Mouse (Mus musculus) ES-Bruce4 (cell line): Measurements from ENCODE around the gene Coro2a. TPM values are rescaled to one million over a fixed set of nuclear protein-coding genes. Genes with fewer than 3 reads are reported as not detected.

ENCODE experiments used
- H3K27ac ChIP-seq: 2 replicates; pipeline ENCODE4 v1.5.1; 2012; ENCODE audit warnings: low read length, inconsistent platforms; ENCODE audit not compliant: insufficient read depth
- H3K27me3 ChIP-seq: 2 replicates; pipeline ENCODE4 v1.6.1; 2012; ENCODE audit warnings: mild to moderate bottlenecking, low read length, inconsistent platforms; ENCODE audit not compliant: control insufficient read depth, poor library complexity, insufficient read depth, severe bottlenecking
- H3K36me3 ChIP-seq: 2 replicates; pipeline ENCODE4 v1.6.1; 2012; ENCODE audit warnings: inconsistent platforms, mild to moderate bottlenecking, low read length, moderate library complexity; ENCODE audit not compliant: control insufficient read depth, poor library complexity, insufficient read depth, severe bottlenecking
- H3K4me1 ChIP-seq: one replicate; pipeline ENCODE4 v1.8.1; 2011; ENCODE audit warnings: low read length; ENCODE audit not compliant: control insufficient read depth, insufficient read depth
- H3K4me3 ChIP-seq: 2 replicates; pipeline ENCODE4 v1.5.1; 2011; ENCODE audit warnings: low read depth, mild to moderate bottlenecking, low read length
- H3K9ac ChIP-seq: 2 replicates; pipeline ENCODE4 v1.6.1; 2012; ENCODE audit warnings: low read depth, mild to moderate bottlenecking, inconsistent platforms; ENCODE audit not compliant: poor library complexity, severe bottlenecking
- H3K9me3 ChIP-seq: replicated peaks from 2 replicates; pipeline ENCODE4 v1.6.1; 2012; ENCODE audit warnings: mild to moderate bottlenecking, low read length, inconsistent platforms; ENCODE audit not compliant: control insufficient read depth, poor library complexity, insufficient read depth, severe bottlenecking
- CTCF ChIP-seq: IDR thresholded peaks from one replicate; pipeline ENCODE4 v1.8.1; 2011; ENCODE audit warnings: low read depth, low read length
- EP300 ChIP-seq: IDR thresholded peaks from 2 replicates; pipeline ENCODE4 v1.6.1; 2011; ENCODE audit warnings: low read depth, low read length; ENCODE audit not compliant: insufficient read depth
- POLR2A ChIP-seq: IDR thresholded peaks from one replicate; pipeline ENCODE4 v1.8.1; 2011; ENCODE audit warnings: low read length; ENCODE audit not compliant: insufficient read depth
- polyA plus RNA-seq: library from polyadenylated mRNA; stranded (reverse); fragments of >200 nt; gene quantifications from 2 replicates; pipeline ENCODE4 v1.2.4, GENCODE M21; 2011; ENCODE audit warnings: low read depth; ENCODE audit not compliant: missing spikeins, insufficient read depth, insufficient read length

Coro2a gene
- polyA plus RNA-seq, 1 experiment = 13.1 TPM

DNA sequence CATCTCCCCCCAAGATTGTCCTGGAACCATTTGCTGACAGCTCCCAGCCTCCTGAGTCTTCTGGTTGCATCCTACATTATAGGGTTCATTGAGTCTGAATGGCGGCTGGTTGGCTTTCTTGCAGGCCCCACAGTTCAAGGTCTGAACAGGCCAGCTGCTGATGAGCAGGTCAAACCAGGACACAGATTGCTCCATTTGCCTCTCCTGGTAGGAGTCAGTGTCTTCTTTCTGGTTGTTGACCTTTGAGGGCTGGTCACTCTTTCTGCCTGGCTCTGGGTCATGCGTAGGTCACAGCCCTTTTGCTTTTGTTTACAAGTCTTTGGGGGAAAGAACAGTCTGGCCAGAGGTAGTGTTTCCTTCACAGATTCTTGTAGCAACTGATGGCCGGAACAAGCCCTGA is 103.5 kb downstream of the Coro2a start:
- H3K9me3 ChIP-seq = no peaks in the 10 kb centered on the region
- H3K4me1 ChIP-seq = no peaks in the 10 kb centered on the region
- peaks cover 24% of the 10 kb centered on the region for H3K36me3 ChIP-seq
- H3K27me3 ChIP-seq = no peaks in the 10 kb centered on the region
- no peak overlapping the region for H3K4me3 ChIP-seq
- no peak overlapping the region for H3K9ac ChIP-seq
- no peak overlapping the region for H3K27ac ChIP-seq
- no peak for TF ChIP-seq CTCF
- no peak for TF ChIP-seq EP300
- TF ChIP-seq POLR2A = no peak

DNA sequence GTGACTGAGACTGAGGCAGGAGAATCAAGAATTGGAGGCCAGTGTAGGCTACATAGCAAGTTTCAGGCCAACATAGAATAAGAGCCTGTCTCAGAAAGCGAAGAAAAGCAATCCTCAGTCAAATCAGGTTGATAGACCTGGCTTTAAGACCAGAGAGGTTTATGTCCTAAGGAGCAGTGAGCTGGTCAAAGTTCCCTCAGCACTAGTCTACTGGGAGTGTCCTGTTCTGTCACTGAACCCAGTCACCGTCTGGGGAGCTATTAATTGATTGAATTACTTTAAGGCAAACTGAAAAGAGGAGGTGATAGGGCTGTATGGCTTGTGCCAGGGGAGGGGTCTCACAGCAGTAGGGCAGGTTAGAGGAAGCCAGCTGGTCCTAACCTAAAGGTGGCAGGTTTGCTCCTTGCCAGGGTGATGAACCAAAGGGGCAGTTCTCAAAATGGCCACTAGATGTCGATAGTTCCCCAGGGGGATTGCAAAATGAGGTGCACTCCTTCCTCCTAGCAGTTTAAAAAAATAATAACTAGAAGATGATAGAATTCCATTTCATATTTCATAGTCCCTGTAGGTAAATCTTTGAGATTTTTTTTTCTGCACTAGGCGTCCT is 104.6 kb downstream of the Coro2a start:
- H3K4me3 ChIP-seq = no peak overlapping the region
- TF ChIP-seq EP300 (no peak), POLR2A (no peak), CTCF (peak; percentile 75)
- H3K9me3 ChIP-seq = no peaks in the 10 kb centered on the region
- no peaks in the 10 kb centered on the region for H3K27me3 ChIP-seq
- H3K4me1 ChIP-seq = no peaks in the 10 kb centered on the region
- no peak overlapping the region for H3K9ac ChIP-seq
- no peak overlapping the region for H3K27ac ChIP-seq
- H3K36me3 ChIP-seq = peaks cover 30% of the 10 kb centered on the region

DNA sequence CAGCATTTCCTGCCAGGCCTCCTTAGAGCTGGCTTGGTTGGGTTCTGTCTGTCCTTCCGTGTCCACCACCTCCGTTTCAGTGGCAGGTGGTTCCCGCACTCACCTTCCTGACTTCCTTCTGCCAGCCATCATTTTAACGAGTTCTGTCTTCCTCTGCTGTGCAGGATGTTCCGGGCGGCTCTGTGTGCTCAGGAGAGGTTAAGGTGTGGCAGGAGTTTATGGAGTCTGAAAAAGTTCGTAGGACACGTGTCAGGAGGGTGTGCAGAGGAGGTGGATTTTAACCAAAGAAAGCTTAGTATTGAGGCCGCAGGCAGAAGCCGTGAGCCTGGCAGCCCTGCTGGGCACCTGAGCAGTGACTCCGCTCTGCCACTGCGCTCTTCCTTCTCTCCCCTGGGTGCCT is 106.5 kb downstream of the Coro2a start:
- Histone ChIP-seq H3K4me3 (no peak overlapping the region), H3K9ac (no peak overlapping the region), H3K36me3 (peaks cover 27% of the 10 kb centered on the region), H3K27me3 (no peaks in the 10 kb centered on the region), H3K4me1 (no peaks in the 10 kb centered on the region), H3K9me3 (no peaks in the 10 kb centered on the region), H3K27ac (no peak overlapping the region)
- no peak for TF ChIP-seq EP300
- no peak for TF ChIP-seq POLR2A
- no peak for TF ChIP-seq CTCF

DNA sequence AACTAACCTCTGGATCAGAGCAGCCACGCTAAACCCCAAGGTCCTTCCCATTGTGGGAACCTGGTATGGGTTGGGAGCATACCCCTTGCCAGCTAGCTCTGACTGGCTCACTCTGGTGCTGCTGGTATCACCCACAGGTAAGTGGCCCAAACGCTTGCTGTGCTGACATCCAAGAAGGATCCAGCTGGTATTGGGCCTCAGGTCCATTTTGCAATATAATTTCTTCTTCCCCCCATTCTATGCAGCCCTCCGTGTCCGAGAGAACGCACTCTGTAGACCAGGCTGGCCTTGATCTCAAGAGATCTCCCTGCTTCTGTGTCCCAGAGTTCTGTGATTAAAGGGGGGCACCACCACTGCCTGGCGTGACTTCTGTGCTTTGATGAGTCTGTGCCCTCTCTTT is 108.9 kb downstream of the Coro2a start:
- Histone ChIP-seq H3K36me3 (peaks cover 19% of the 10 kb centered on the region), H3K27me3 (no peaks in the 10 kb centered on the region)

DNA sequence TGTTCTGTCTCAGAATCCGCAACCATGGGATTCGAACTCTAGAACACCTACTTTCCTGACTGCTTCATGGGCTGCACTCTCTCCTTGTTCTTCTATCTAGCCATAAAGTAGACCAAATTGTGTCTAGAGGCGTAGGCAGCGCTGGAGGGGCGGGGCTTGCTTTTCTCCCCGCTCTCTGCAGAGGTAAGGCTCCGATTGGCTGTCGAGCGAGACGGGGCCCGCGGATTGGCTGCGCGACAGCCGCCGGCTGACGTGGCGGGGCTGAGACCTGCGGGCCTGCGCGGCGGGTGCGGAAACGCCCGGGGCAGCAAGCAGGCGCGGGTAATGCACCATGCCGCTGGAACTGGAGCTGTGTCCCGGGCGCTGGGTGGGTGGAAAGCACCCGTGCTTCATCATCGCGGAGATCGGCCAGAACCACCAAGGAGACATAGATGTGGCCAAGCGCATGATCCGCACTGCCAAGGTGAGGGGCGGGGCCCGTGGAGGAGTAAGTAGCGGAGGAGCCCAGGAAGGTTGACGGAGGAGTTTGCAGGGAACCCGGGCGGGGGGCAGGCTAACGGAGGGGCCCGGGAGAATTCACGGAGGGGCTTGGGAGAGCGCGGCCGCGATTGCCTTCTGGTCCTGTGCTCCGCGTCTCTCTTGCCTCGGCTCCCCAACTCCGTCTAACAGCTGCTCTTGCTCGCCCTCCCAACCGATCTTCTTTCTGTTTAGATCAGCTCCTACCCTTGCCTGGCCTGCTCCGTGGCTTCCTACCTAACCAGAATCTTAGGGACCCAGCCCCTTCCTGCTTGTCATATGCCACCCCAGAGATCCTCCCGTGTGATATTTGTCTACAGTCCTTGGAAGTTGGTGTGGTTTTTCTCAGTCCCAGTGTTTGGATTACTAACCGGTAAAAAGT is 112.7 kb downstream of the Coro2a start, which contains the start of gene Nans:
Gene Nans (plus strand): TSS at position 221 of the 898 bp plus-strand sequence.
- peak within 1 kb of the TSS; percentile 96 for H3K4me3 ChIP-seq
- peaks cover 2% of the 10 kb centered on the region for H3K4me1 ChIP-seq
- peak within 1 kb of the TSS; percentile 73 for H3K9ac ChIP-seq
- peak; percentile 52 for TF ChIP-seq POLR2A
- no peak for TF ChIP-seq EP300
- H3K27ac ChIP-seq = peak within 1 kb of the TSS; percentile 40; the same call in 1 of the 2 replicates
- peaks cover 15% of the 10 kb centered on the region for H3K36me3 ChIP-seq
- no peaks in the 10 kb centered on the region for H3K27me3 ChIP-seq
- no peaks in the 10 kb centered on the region for H3K9me3 ChIP-seq

More for the DNA sequence above, 108.9 kb downstream of the Coro2a start:
- Histone ChIP-seq H3K9ac (no peak overlapping the region), H3K9me3 (no peaks in the 10 kb centered on the region), H3K4me3 (no peak overlapping the region), H3K4me1 (no peaks in the 10 kb centered on the region), H3K27ac (no peak overlapping the region)
- TF ChIP-seq CTCF = no peak
- TF ChIP-seq EP300 = no peak
- TF ChIP-seq POLR2A = no peak

DNA sequence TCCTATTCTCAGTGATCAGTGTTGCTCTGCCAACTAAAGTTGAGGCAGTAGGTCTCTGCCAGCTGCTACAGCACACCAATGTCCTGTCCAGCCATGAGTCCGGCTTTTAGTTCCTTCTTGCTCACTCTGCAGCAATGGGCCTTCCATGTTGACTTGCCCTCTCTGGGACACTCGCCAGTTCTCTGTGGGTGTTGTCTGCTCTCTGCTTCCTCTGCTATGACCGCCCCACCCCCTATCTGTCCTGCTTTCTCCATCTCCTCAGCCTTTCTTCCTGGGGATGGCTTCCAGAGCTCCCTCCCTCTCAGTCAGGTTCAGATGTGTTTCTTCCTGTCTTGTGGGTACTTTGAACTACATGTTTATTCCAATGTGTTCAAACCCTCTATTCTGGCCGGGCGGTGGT is 114.7 kb downstream of the Coro2a start:
- no peaks in the 10 kb centered on the region for H3K27me3 ChIP-seq
- H3K4me3 ChIP-seq = no peak overlapping the region
- no peak overlapping the region for H3K27ac ChIP-seq
- peaks cover 2% of the 10 kb centered on the region for H3K4me1 ChIP-seq
- H3K36me3 ChIP-seq = no peaks in the 10 kb centered on the region
- no peak for TF ChIP-seq CTCF
- no peak for TF ChIP-seq EP300
- no peak for TF ChIP-seq POLR2A
- H3K9me3 ChIP-seq = no peaks in the 10 kb centered on the region
- no peak overlapping the region for H3K9ac ChIP-seq

Other genes starting within 250 kb of the Coro2a start
- gene Trmo, start 212.8 kb downstream of the Coro2a start, polyA plus RNA-seq = 10.1 and 11.5 TPM in 2 replicates
- not detected in 2 replicates for gene Hemgn, start 188.7 kb downstream of the Coro2a start, polyA plus RNA-seq
- gene Anp32b, start 151.3 kb downstream of the Coro2a start, polyA plus RNA-seq = 459 and 464 TPM in 2 replicates
- 103 TPM in 2 replicates for gene Nans, start 113.0 kb downstream of the Coro2a start, polyA plus RNA-seq
- gene Trim14, start 66.1 kb downstream of the Coro2a start, polyA plus RNA-seq = 3.5 and 5.7 TPM in 2 replicates
- 7.7 TPM in 2 replicates for gene Tbc1d2, start 48.0 kb upstream of the Coro2a start, polyA plus RNA-seq